Mouse (Mus musculus) ES-Bruce4 (cell line): Measurements from ENCODE around the gene Dnmt1.
A peak's percentile ranks its signal among the peaks of the same experiment; 100 is the strongest.

Experiments used
- CTCF ChIP-seq: IDR thresholded peaks from one replicate; pipeline ENCODE4 v1.8.1; 2011; ENCODE audit warnings: low read depth, low read length
- POLR2A ChIP-seq: IDR thresholded peaks from one replicate; pipeline ENCODE4 v1.8.1; 2011; ENCODE audit warnings: low read length; ENCODE audit not compliant: insufficient read depth

DNA sequence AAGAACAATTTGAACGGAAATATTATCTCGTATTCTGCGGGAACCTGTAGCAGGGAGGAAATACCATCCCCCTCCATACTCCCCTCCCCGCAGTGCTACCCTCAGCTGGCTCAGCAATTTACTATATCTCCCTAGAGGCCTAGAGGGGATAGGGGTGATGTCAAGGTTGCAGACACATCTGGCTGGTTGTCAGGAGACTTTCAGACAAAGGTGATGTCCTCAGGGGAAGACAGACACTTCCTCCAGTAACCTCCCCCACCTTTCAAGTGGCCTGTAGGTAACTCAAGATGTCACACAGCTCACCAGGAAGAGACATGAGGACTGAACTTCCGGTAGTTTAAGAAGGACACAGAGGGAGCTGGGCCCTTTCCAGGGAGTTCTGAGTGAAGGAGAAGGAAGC is 23.5 kb upstream of the Dnmt1 start:
- TF ChIP-seq CTCF, result no peak
- peak; percentile 34 for TF ChIP-seq POLR2A
